Mouse (Mus musculus): ENCODE results near the gene Maob.

Gene Maob
- long read RNA-seq, experiment 1, transcript Maob-201 (15 exons, 2,411 nt) = major isoform, 18 of 20 reads
- long read RNA-seq, experiment 1, partial matches to known transcripts = 1 of 20 reads
- long read RNA-seq, experiment 1, other reads (novel, unspliced or antisense) = 1 of 20 reads
- long read RNA-seq, experiment 2, transcript Maob-201 (15 exons, 2,411 nt) = major isoform, 15 of 15 reads
- long read RNA-seq, experiment 2, partial matches to known transcripts = 0 of 15 reads
- long read RNA-seq, experiment 2, other reads (novel, unspliced or antisense) = 0 of 15 reads

- intact Hi-C loops (cut with DNase I) = no loop called here
Observed at GRCm38 (mm10) chrX:16817261-16817769, at the start of gene Maob. Maob (minus strand) TSS chrX:16817366.

GRCm38 (mm10) chrX:16860244-16860643 lies 43.1 kb upstream of the Maob start:
- intact Hi-C loops (cut with DNase I) = no loop called here

DNA sequence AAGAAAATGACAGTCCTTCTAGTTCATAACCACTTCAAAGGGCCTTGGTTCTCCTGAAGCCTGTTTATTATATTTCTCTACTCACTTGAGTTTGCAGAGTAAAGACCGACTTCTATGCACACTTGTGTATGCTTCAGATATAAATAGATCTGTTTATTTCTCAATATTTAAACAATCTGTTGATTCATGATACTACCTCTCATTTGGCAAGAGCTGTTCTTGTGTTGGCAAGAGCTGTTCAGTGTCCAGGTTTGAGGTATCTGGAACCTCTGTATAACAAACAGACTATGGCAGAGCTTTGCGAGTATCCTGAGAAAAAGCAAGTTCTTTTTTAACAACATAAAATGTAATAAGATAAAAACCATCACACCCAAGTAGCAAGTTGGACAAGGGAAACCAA lies 28.9 kb upstream of the Maob start:
- intact Hi-C loops (cut with DNase I) = no loop called here

GRCm38 (mm10) chrX:16841443-16841842 lies 24.3 kb upstream of the Maob start:
- intact Hi-C loops (cut with DNase I) = no loop called here

GRCm38 (mm10) chrX:16837293-16837692 lies 20.1 kb upstream of the Maob start:
- intact Hi-C loops (cut with DNase I) = no loop called here

GRCm38 (mm10) chrX:16836488-16837082 lies 19.4 kb upstream of the Maob start:
- intact Hi-C loops (cut with DNase I) = no loop called here

DNA sequence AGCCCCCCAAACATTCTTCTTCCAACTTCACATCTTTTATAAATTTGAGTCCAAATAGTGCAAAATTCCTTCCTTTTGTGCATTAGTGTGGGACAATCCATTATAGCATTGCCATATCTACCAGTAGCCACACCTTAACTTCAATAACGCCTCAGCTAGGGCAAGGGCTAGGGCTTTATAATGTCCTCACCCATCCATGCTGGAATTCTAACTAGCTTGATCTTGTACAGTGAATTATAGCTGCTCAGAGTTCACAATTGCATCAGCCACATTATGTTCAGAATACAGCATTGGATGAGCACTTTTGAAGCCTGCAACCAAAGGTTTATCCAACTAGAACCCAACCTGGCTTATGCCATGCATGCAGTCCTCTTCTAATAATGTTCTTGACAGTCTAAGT lies 8.9 kb upstream of the Maob start:
- intact Hi-C loops (cut with DNase I) = no loop called here

- intact Hi-C loops (cut with DNase I) = no loop called here
Observed at GRCm38 (mm10) chrX:16815965-16816364, 1.2 kb downstream of the Maob start.

DNA sequence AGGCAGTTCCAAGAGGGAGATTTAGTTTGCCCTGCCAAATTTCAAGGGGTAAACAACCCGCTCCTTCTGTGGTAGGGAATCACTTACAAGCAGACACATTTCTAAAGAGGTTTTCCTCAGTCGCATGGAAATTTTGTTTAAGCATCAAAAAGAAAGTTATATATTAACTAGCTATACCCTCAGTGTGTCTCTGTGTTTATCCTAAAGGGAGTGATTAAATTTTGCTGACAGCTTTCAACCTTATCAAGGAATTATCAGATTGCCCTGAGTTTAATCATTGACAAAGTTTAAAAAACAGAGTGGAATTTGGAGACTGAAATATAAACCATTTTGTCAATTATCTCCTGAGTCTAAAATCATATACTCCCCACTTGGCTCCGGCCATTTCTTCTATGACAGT lies 5.1 kb downstream of the Maob start:
- intact Hi-C loops (cut with DNase I) = no loop called here

- intact Hi-C loops (cut with DNase I) = no loop called here
Observed at GRCm38 (mm10) chrX:16767453-16767852, 49.7 kb downstream of the Maob start.

GRCm38 (mm10) chrX:16766156-16766555 lies 51.0 kb downstream of the Maob start:
- intact Hi-C loops (cut with DNase I) = no loop called here

GRCm38 (mm10) chrX:16761430-16761829 lies 55.7 kb downstream of the Maob start:
- intact Hi-C loops (cut with DNase I) = no loop called here

DNA sequence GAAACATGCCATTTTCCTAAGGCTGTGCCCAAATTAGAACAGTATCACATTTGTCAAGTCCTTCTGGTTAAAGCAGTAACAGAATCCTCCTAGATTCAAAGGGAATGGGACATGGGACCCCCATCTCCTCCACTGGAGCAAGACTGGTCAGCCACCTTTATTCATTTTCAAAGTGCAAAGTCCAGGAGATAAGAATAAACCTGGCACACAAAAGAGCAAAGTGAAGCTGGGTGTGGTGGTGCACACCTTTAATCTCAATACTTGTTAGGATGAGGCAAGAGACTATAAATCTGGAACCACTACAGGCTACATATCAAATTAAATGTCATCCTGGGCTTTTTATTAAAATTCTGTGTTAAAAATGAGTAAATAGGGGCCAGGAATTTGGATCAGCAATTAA lies 62.4 kb downstream of the Maob start:
- intact Hi-C loops (cut with DNase I) = no loop called here

GRCm38 (mm10) chrX:16748932-16749331 lies 68.2 kb downstream of the Maob start:
- intact Hi-C loops (cut with DNase I) = no loop called here

DNA sequence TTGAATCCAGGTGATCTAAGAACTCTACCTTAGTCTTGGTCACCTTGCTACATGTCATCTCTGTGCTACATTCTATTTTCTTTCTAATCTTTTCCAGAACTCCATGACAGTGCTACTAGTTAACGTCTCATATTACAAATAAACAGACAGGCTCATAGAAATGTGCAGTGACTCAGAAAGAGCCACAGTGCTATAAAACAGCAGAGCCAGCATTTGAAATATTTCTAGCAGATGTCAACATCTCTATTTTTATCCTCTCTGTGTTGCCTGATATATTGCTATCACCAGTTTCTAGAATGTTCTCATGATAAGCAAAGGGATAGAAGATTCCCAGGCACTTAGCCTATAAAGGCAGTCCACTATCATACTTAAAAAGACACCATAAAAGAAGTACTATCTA lies 103.1 kb downstream of the Maob start:
- intact Hi-C loops (cut with DNase I) = no loop called here

- intact Hi-C loops (cut with DNase I) = no loop called here
Observed at GRCm38 (mm10) chrX:16706094-16706493, 111.1 kb downstream of the Maob start.
